Mouse (Mus musculus): ENCODE results near the gene Vps8.

GRCm38 (mm10) chr16:21390744-21391143 lies 32.2 kb upstream of the Vps8 start:
- no peak for TF ChIP-seq MAX (IDR thresholded peaks at IDR 0.05)
- no peak for TF ChIP-seq USF1 (IDR thresholded peaks at IDR 0.05; ENCODE audit: low read depth)
- TF ChIP-seq MYOG (IDR thresholded peaks at IDR 0.05; ENCODE audit: control insufficient read depth, extremely low read depth, insufficient read length), result no peak

Data from C2C12 (cell line).